Mouse (Mus musculus) gastrocnemius, postnatal 36 days (tissue): ENCODE data around the gene Ndufs4. TPM values are rescaled to one million over a fixed set of nuclear protein-coding genes. Genes with fewer than 3 reads are reported as not detected.
"Not testable (repeated sequence)": the region's sequence is repeated elsewhere in the genome, so short reads cannot be mapped to it uniquely, and the experiment has no call there.

Experiments
- DNase-seq, 2 experiments: peaks; one replicate each; pipeline ENCODE4 v3.0.0; 2022
- intact Hi-C: fragments of 180-260 bp; cut with DNase I; formaldehyde crosslinking; loops from one replicate; pipeline ENCODE4 v1.15.1; 2025
- total RNA-seq, 2 experiments: library from RNA; stranded (reverse); gene quantifications; 2 replicates each; pipeline ENCODE4 v1.2.3; 2021

The Ndufs4 gene
- total RNA-seq, 2 experiments from 2014 or later: 332 to 337 TPM

- intact Hi-C loops: no loop called here
- no peak for DNase-seq
Measured at GRCm38 (mm10) chr13:114344220-114344973, 43.7 kb downstream of the Ndufs4 start.

GRCm38 (mm10) chr13:114343001-114343400 is 45.1 kb downstream of the Ndufs4 start:
- intact Hi-C loops: no loop called here
- no peak for DNase-seq

- intact Hi-C loops: no loop called here
Measured at GRCm38 (mm10) chr13:114319835-114320389, 68.1 kb downstream of the Ndufs4 start.

GRCm38 (mm10) chr13:114319136-114319535 is 68.9 kb downstream of the Ndufs4 start:
- no peak for DNase-seq
- intact Hi-C loops: no loop called here

More at GRCm38 (mm10) chr13:114319835-114320389, 68.1 kb downstream of the Ndufs4 start:
- no peak for DNase-seq

- DNase-seq: no peak
- intact Hi-C loops: no loop called here
Measured at GRCm38 (mm10) chr13:114315374-114315773, 72.7 kb downstream of the Ndufs4 start.

GRCm38 (mm10) chr13:114314953-114315352 is 73.1 kb downstream of the Ndufs4 start:
- intact Hi-C loops: no loop called here
- no peak for DNase-seq

GRCm38 (mm10) chr13:114310591-114310990 is 77.5 kb downstream of the Ndufs4 start:
- no peak for DNase-seq
- intact Hi-C loops: no loop called here

GRCm38 (mm10) chr13:114304684-114305083 is 83.4 kb downstream of the Ndufs4 start:
- intact Hi-C loops: no loop called here
- no peak for DNase-seq

GRCm38 (mm10) chr13:114303466-114304175 is 84.4 kb downstream of the Ndufs4 start:
- intact Hi-C loops: no loop called here
- no peak for DNase-seq

GRCm38 (mm10) chr13:114297761-114298160 is 90.3 kb downstream of the Ndufs4 start:
- intact Hi-C loops: no loop called here

GRCm38 (mm10) chr13:114296556-114296955 is 91.5 kb downstream of the Ndufs4 start:
- intact Hi-C loops: no loop called here
- DNase-seq: no peak

More at GRCm38 (mm10) chr13:114297761-114298160, 90.3 kb downstream of the Ndufs4 start:
- DNase-seq: no peak

- intact Hi-C loops: no loop called here
Measured at GRCm38 (mm10) chr13:114289411-114289810, 98.6 kb downstream of the Ndufs4 start.

GRCm38 (mm10) chr13:114288511-114288910 is 99.5 kb downstream of the Ndufs4 start:
- intact Hi-C loops: no loop called here

More at GRCm38 (mm10) chr13:114289411-114289810, 98.6 kb downstream of the Ndufs4 start:
- no peak for DNase-seq

GRCm38 (mm10) chr13:114278690-114279089 is 109.4 kb downstream of the Ndufs4 start:
- DNase-seq, intact Hi-C loops: not testable (repeated sequence)

More at GRCm38 (mm10) chr13:114288511-114288910, 99.5 kb downstream of the Ndufs4 start:
- DNase-seq: no peak

GRCm38 (mm10) chr13:114277277-114277676 is 110.8 kb downstream of the Ndufs4 start:
- intact Hi-C loops: no loop called here
- DNase-seq: no peak

- DNase-seq: no peak
- intact Hi-C loops: no loop called here
Measured at GRCm38 (mm10) chr13:114271410-114272105, 116.5 kb downstream of the Ndufs4 start.

GRCm38 (mm10) chr13:114267741-114268140 is 120.3 kb downstream of the Ndufs4 start:
- intact Hi-C loops: no loop called here
- no peak for DNase-seq

GRCm38 (mm10) chr13:114260486-114261205 is 127.4 kb downstream of the Ndufs4 start:
- no peak for DNase-seq

GRCm38 (mm10) chr13:114254697-114255096 is 133.4 kb downstream of the Ndufs4 start:
- intact Hi-C loops: no loop called here
- DNase-seq: no peak

More at GRCm38 (mm10) chr13:114260486-114261205, 127.4 kb downstream of the Ndufs4 start:
- intact Hi-C loops: no loop called here
